Mouse (Mus musculus): ENCODE data around the gene Plcd3. TPM values are rescaled to one million over a fixed set of nuclear protein-coding genes. Genes with fewer than 3 reads are reported as not detected.

The Plcd3 gene
- total and polyA plus RNA-seq, 3 experiments: 2.0 to 2.6 TPM; not detected in 1

DNA sequence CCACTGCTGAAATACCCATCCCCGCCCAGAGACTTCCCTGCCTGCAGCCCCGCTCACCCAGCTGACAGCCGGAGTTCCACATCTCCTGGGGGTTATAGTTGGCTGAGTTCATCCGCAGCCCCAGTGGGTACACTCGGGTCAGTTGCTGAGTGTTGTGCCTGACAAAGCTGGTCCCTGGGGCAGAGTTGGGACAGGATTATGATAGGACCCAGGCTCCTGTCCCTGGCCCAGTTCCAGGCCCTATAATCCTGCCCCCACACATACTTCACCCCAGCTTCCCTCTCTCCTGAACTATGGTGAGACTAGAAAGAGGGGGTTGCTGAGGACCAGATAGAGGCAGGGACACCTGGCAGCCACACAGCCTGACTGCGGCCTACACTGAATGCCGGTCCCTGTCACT is 27.8 kb downstream of the Plcd3 start:
- H3K9ac ChIP-seq (ENCODE audit: control insufficient read depth, low read depth, low read length, poor library complexity, severe bottlenecking): no peak overlapping the region
- no peak overlapping the region for H3K27ac ChIP-seq (ENCODE audit: control insufficient read depth, low read depth, low read length)
- H3K27me3 ChIP-seq (ENCODE audit: control insufficient read depth in 1 of 2, insufficient read depth in 2 of 2, low read length in 2 of 2): no peaks in the 10 kb centered on the region
- H3K4me1 ChIP-seq (ENCODE audit: control insufficient read depth in 1 of 2, insufficient read depth in 2 of 2, low read length in 2 of 2): no peaks in the 10 kb centered on the region
- no peaks in the 10 kb centered on the region for H3K9me3 ChIP-seq (replicated peaks; ENCODE audit: insufficient read depth, low read length)
- H3K79me2 ChIP-seq (ENCODE audit: control insufficient read depth, insufficient read depth, low read length, poor library complexity): no peaks in the 10 kb centered on the region
- no peaks in the 10 kb centered on the region for H3K36me3 ChIP-seq (ENCODE audit: control insufficient read depth in 1 of 2, insufficient read depth in 2 of 2, low read length in 2 of 2)
- DNase-seq (ENCODE audit: low read depth, low spot score): no peak
- no peak for TF ChIP-seq RAD21 (IDR thresholded peaks at IDR 0.05; ENCODE audit: low read depth, low read length)
- TF ChIP-seq UBTF (IDR thresholded peaks at IDR 0.05; ENCODE audit: borderline replicate concordance, insufficient read depth, low read depth, low read length): no peak
- TF ChIP-seq TBP (IDR thresholded peaks at IDR 0.05; ENCODE audit: low read depth, low read length): no peak
- TF ChIP-seq CHD2 (IDR thresholded peaks at IDR 0.05; ENCODE audit: low read length): no peak
- TF ChIP-seq ETS1 (IDR thresholded peaks at IDR 0.05; ENCODE audit: low read depth, low read length): no peak
- no peak for TF ChIP-seq HCFC1 (IDR thresholded peaks at IDR 0.05; ENCODE audit: low read depth, low read length)
- no peak for TF ChIP-seq MAZ (IDR thresholded peaks at IDR 0.05; ENCODE audit: low read depth, low read length)
- no peak for TF ChIP-seq GATA1 (IDR thresholded peaks at IDR 0.05; ENCODE audit: low read depth, low read length)
- TF ChIP-seq SMC3 (IDR thresholded peaks at IDR 0.05; ENCODE audit: low read depth, low read length): no peak
- TF ChIP-seq POLR2AphosphoS5 (IDR thresholded peaks at IDR 0.05; ENCODE audit: borderline replicate concordance, low read depth, low read length): no peak
- TF ChIP-seq CHD1 (IDR thresholded peaks at IDR 0.05; ENCODE audit: low read depth, low read length): no peak
- H3K4me3 ChIP-seq (ENCODE audit: control insufficient read depth in 1 of 2, insufficient read depth in 1 of 2, low read depth in 2 of 2, low read length in 2 of 2): no peak overlapping the region

- no peaks in the 10 kb centered on the region for H3K4me1 ChIP-seq (ENCODE audit: control insufficient read depth in 1 of 2, insufficient read depth in 2 of 2, low read length in 2 of 2)
Observed at GRCm38 (mm10) chr11:103070322-103070880, 31.1 kb downstream of the Plcd3 start.

More at GRCm38 (mm10) chr11:103070322-103070880, 31.1 kb downstream of the Plcd3 start:
- no peak overlapping the region for H3K9ac ChIP-seq (ENCODE audit: control insufficient read depth, low read depth, low read length, poor library complexity, severe bottlenecking)
- H3K36me3 ChIP-seq (ENCODE audit: control insufficient read depth in 1 of 2, insufficient read depth in 2 of 2, low read length in 2 of 2): peaks cover 0 to 7% of the 10 kb centered on the region in 2 experiments; a peak in 2 of 4 replicates
- H3K27me3 ChIP-seq (ENCODE audit: control insufficient read depth in 1 of 2, insufficient read depth in 2 of 2, low read length in 2 of 2): no peaks in the 10 kb centered on the region
- no peak for TF ChIP-seq RCOR1 (IDR thresholded peaks at IDR 0.05; ENCODE audit: low read depth, low read length)
- no peak for TF ChIP-seq USF1 (IDR thresholded peaks at IDR 0.05; ENCODE audit: low read depth, low read length)
- TF ChIP-seq MAFK (IDR thresholded peaks at IDR 0.05; ENCODE audit: borderline replicate concordance, low read depth, low read length): no peak
- TF ChIP-seq ZMIZ1 (IDR thresholded peaks at IDR 0.05; ENCODE audit: low read depth, low read length): no peak
- TF ChIP-seq MAZ (IDR thresholded peaks at IDR 0.05; ENCODE audit: low read depth, low read length): no peak
- no peak for TF ChIP-seq USF2 (IDR thresholded peaks at IDR 0.05; ENCODE audit: borderline replicate concordance in 1 of 2, insufficient read depth in 1 of 2, low read depth in 1 of 2, low read length in 2 of 2)
- TF ChIP-seq GABPA (IDR thresholded peaks at IDR 0.05; ENCODE audit: low read depth, low read length): no peak
- no peak for TF ChIP-seq MYB (IDR thresholded peaks at IDR 0.05; ENCODE audit: low read depth, low read length)
- TF ChIP-seq E2F4 (IDR thresholded peaks at IDR 0.05; ENCODE audit: borderline replicate concordance, low read depth, low read length): no peak
- no peak for TF ChIP-seq MYC (IDR thresholded peaks at IDR 0.05; ENCODE audit: low read depth, low read length)
- no peak for TF ChIP-seq ZC3H11A (IDR thresholded peaks at IDR 0.05; ENCODE audit: low read depth, low read length)
- TF ChIP-seq CTCF (IDR thresholded peaks at IDR 0.05 in 2 of 3, conservative IDR thresholded peaks at IDR 0.05 in 1 of 3; ENCODE audit: control insufficient read depth in 1 of 3, insufficient read depth in 1 of 3, low read depth in 2 of 3, low read length in 3 of 3, poor library complexity in 1 of 3, severe bottlenecking in 1 of 3): no peak
- no peak for TF ChIP-seq ZKSCAN1 (IDR thresholded peaks at IDR 0.05; ENCODE audit: low read depth, low read length)
- no peak for TF ChIP-seq TBP (IDR thresholded peaks at IDR 0.05; ENCODE audit: low read depth, low read length)
- TF ChIP-seq UBTF (IDR thresholded peaks at IDR 0.05; ENCODE audit: borderline replicate concordance, insufficient read depth, low read depth, low read length): no peak
- H3K4me3 ChIP-seq (ENCODE audit: control insufficient read depth in 1 of 2, insufficient read depth in 1 of 2, low read depth in 2 of 2, low read length in 2 of 2): no peak overlapping the region
- DNase-seq (ENCODE audit: low read depth, low spot score): no peak
- no peaks in the 10 kb centered on the region for H3K79me2 ChIP-seq (ENCODE audit: control insufficient read depth, insufficient read depth, low read length, poor library complexity)
- H3K9me3 ChIP-seq (replicated peaks; ENCODE audit: insufficient read depth, low read length): no peaks in the 10 kb centered on the region
- no peak overlapping the region for H3K27ac ChIP-seq (ENCODE audit: control insufficient read depth, low read depth, low read length)
